Mouse (Mus musculus): Measurements from ENCODE around the gene Chic1.

Chic1 gene

GRCm38 (mm10) chrX:103356287-103356686, at the start of gene Chic1:
Chic1 (plus strand) TSS chrX:103356476.
- DNase-seq: peak; percentile 94 to 96

GRCm38 (mm10) chrX:103308262-103308661, 48.0 kb upstream of the Chic1 start:
- no peak for DNase-seq

- no peak for DNase-seq
Observed at GRCm38 (mm10) chrX:103311723-103312122, 44.6 kb upstream of the Chic1 start.

GRCm38 (mm10) chrX:103314146-103314545, 42.1 kb upstream of the Chic1 start:
- no peak for DNase-seq

GRCm38 (mm10) chrX:103321146-103321545, 35.1 kb upstream of the Chic1 start, which contains the start of gene Cdx4:
Cdx4 (plus strand) TSS chrX:103321398.
- DNase-seq: no peak

GRCm38 (mm10) chrX:103325900-103326299, 30.4 kb upstream of the Chic1 start:
- no peak for DNase-seq

GRCm38 (mm10) chrX:103329386-103329785, 26.9 kb upstream of the Chic1 start:
- DNase-seq: peak; percentile 69 to 70

GRCm38 (mm10) chrX:103331125-103331858, 25.0 kb upstream of the Chic1 start:
- DNase-seq: no peak

GRCm38 (mm10) chrX:103341369-103342113, 14.7 kb upstream of the Chic1 start:
- no peak for DNase-seq

- no peak for DNase-seq
Observed at GRCm38 (mm10) chrX:103355784-103356183, 492 bp upstream of the Chic1 start.

GRCm38 (mm10) chrX:103356761-103357236, 523 bp downstream of the Chic1 start:
- peak; percentile 53 for DNase-seq

- peak in 1 of 2 experiments; percentile 8 for DNase-seq
Observed at GRCm38 (mm10) chrX:103366201-103366600, 9.9 kb downstream of the Chic1 start.

GRCm38 (mm10) chrX:103368650-103369049, 12.4 kb downstream of the Chic1 start:
- no peak for DNase-seq

- peak; percentile 33 to 34 for DNase-seq
Observed at GRCm38 (mm10) chrX:103371221-103371620, 14.9 kb downstream of the Chic1 start.

- DNase-seq: peak; percentile 23 to 36
Observed at GRCm38 (mm10) chrX:103371627-103372026, 15.4 kb downstream of the Chic1 start.

GRCm38 (mm10) chrX:103374250-103374649, 18.0 kb downstream of the Chic1 start:
- DNase-seq: peak; percentile 42 to 49

- peak; percentile 7 to 12 for DNase-seq
Observed at GRCm38 (mm10) chrX:103384528-103384927, 28.3 kb downstream of the Chic1 start.

GRCm38 (mm10) chrX:103388131-103388530, 31.9 kb downstream of the Chic1 start:
- no peak for DNase-seq

GRCm38 (mm10) chrX:103393841-103394240, 37.6 kb downstream of the Chic1 start:
- no peak for DNase-seq

- DNase-seq: peak; percentile 1 to 10
Observed at GRCm38 (mm10) chrX:103405021-103405420, 48.7 kb downstream of the Chic1 start.

- no peak for DNase-seq
Observed at GRCm38 (mm10) chrX:103414167-103414566, 57.9 kb downstream of the Chic1 start, which contains the start of gene Tsx. Tsx (plus strand) TSS chrX:103414467.

- DNase-seq: no peak
Observed at GRCm38 (mm10) chrX:103421710-103422109, 65.4 kb downstream of the Chic1 start, which contains the start of gene Gm26992. Gm26992 (plus strand) TSS chrX:103422010.

GRCm38 (mm10) chrX:103427677-103428076, 71.4 kb downstream of the Chic1 start:
- DNase-seq: peak in 1 of 2 experiments; percentile 8

- no peak for DNase-seq
Observed at GRCm38 (mm10) chrX:103432293-103432692, 76.0 kb downstream of the Chic1 start.
